Mouse (Mus musculus): Measurements from ENCODE around the gene Gramd4. TPM values are rescaled to one million over a fixed set of nuclear protein-coding genes. Genes with fewer than 3 reads are reported as not detected.

Gene Gramd4
- polyA plus RNA-seq, 1 experiment, result 15.0 TPM

- Histone ChIP-seq H3K79me2 (ENCODE audit: control insufficient read depth, insufficient read depth) (no peaks in the 10 kb centered on the region), H3K27me3 (ENCODE audit: control insufficient read depth, insufficient read depth, insufficient read length) (no peaks in the 10 kb centered on the region), H3K4me3 (no peak overlapping the region), H3ac (ENCODE audit: control insufficient read depth, insufficient read length) (no peak overlapping the region), H3K4me2 (ENCODE audit: low read depth) (no peak overlapping the region), H3K36me3 (ENCODE audit: control insufficient read depth, insufficient read depth) (peaks cover 5% of the 10 kb centered on the region)
- no peak for TF ChIP-seq POLR2A (IDR thresholded peaks at IDR 0.05; ENCODE audit: insufficient read length, low read depth)
- TF ChIP-seq TCF12 (IDR thresholded peaks at IDR 0.05; ENCODE audit: insufficient read depth, poor library complexity, severe bottlenecking), result no peak
- no peak for TF ChIP-seq E2F4 (IDR thresholded peaks at IDR 0.05; ENCODE audit: insufficient read depth)
- no peak for TF ChIP-seq MYOG (IDR thresholded peaks at IDR 0.05; ENCODE audit: control insufficient read depth in 1 of 3, insufficient read depth in 1 of 3, insufficient read length in 2 of 3, low read depth in 2 of 3)
- no peak for TF ChIP-seq SRF (IDR thresholded peaks at IDR 0.05; ENCODE audit: control insufficient read depth, insufficient read length, low read depth)
- no peak for TF ChIP-seq CEBPB (IDR thresholded peaks at IDR 0.05; ENCODE audit: insufficient read depth, poor library complexity, severe bottlenecking)
- TF ChIP-seq REST (IDR thresholded peaks at IDR 0.05; ENCODE audit: insufficient read depth, insufficient read length), result no peak
These were observed 59.9 kb downstream of the Gramd4 start for GRCm38 (mm10) chr15:86117115-86118100.

DNA sequence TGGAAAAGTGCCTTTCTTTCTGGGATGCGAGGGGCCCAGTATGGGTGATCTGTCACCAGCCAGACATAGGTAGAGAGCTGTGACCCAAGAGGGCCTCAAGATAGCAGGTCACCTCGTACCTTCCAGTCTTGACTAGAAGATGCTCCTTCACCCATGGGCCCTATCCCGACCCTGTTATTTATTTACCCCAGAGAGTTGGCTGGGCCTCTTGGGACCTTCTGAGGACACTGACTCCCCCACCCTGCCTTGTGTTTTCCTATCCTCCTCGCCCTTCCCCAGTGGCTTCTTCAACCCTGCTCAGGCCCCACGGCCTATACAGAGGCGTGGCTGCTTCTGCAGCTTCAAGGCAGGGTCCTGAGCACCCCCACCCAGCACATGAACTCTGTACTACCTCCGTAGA is 61.7 kb downstream of the Gramd4 start:
- H3ac ChIP-seq (ENCODE audit: control insufficient read depth, insufficient read length), result no peak overlapping the region
- H3K36me3 ChIP-seq (ENCODE audit: control insufficient read depth, insufficient read depth), result peaks cover 5% of the 10 kb centered on the region
- no peaks in the 10 kb centered on the region for H3K79me2 ChIP-seq (ENCODE audit: control insufficient read depth, insufficient read depth)
- H3K27me3 ChIP-seq (ENCODE audit: control insufficient read depth, insufficient read depth, insufficient read length), result no peaks in the 10 kb centered on the region
- no peak for TF ChIP-seq USF1 (IDR thresholded peaks at IDR 0.05; ENCODE audit: low read depth)
- TF ChIP-seq SRF (IDR thresholded peaks at IDR 0.05; ENCODE audit: control insufficient read depth, insufficient read length, low read depth), result no peak
- no peak for TF ChIP-seq TCF12 (IDR thresholded peaks at IDR 0.05; ENCODE audit: insufficient read depth, poor library complexity, severe bottlenecking)
- TF ChIP-seq POLR2AphosphoS2 (IDR thresholded peaks at IDR 0.05; ENCODE audit: insufficient read length, low read depth), result no peak
- no peak for TF ChIP-seq TCF3 (IDR thresholded peaks at IDR 0.05; ENCODE audit: insufficient read length, low read depth)
- H3K4me3 ChIP-seq, result no peak overlapping the region
- H3K4me2 ChIP-seq (ENCODE audit: low read depth), result no peak overlapping the region

GRCm38 (mm10) chr15:86122261-86122949 is 64.9 kb downstream of the Gramd4 start:
- no peaks in the 10 kb centered on the region for H3K79me2 ChIP-seq (ENCODE audit: control insufficient read depth, insufficient read depth)
- TF ChIP-seq SRF (IDR thresholded peaks at IDR 0.05; ENCODE audit: control insufficient read depth, insufficient read length, low read depth), result no peak
- TF ChIP-seq POLR2A (IDR thresholded peaks at IDR 0.05; ENCODE audit: insufficient read length, low read depth), result no peak
- TF ChIP-seq POLR2AphosphoS2 (IDR thresholded peaks at IDR 0.05; ENCODE audit: insufficient read length, low read depth), result no peak
- TF ChIP-seq TCF12 (IDR thresholded peaks at IDR 0.05; ENCODE audit: insufficient read depth, poor library complexity, severe bottlenecking), result no peak
- TF ChIP-seq MAX (IDR thresholded peaks at IDR 0.05; ENCODE audit: low read depth), result no peak
- no peak for TF ChIP-seq CEBPB (IDR thresholded peaks at IDR 0.05; ENCODE audit: insufficient read depth, poor library complexity, severe bottlenecking)
- no peak for TF ChIP-seq REST (IDR thresholded peaks at IDR 0.05; ENCODE audit: insufficient read depth, insufficient read length)
- TF ChIP-seq MYOG (IDR thresholded peaks at IDR 0.05; ENCODE audit: control insufficient read depth in 1 of 3, insufficient read depth in 1 of 3, insufficient read length in 2 of 3, low read depth in 2 of 3), result no peak
- TF ChIP-seq TCF3 (IDR thresholded peaks at IDR 0.05; ENCODE audit: insufficient read length, low read depth), result no peak
- no peak for TF ChIP-seq MYOD1 (IDR thresholded peaks at IDR 0.05; ENCODE audit: control insufficient read depth in 1 of 3, insufficient read length in 2 of 3, low read depth in 2 of 3)
- TF ChIP-seq USF1 (IDR thresholded peaks at IDR 0.05; ENCODE audit: low read depth), result no peak
- TF ChIP-seq E2F4 (IDR thresholded peaks at IDR 0.05; ENCODE audit: insufficient read depth), result no peak
- H3ac ChIP-seq (ENCODE audit: control insufficient read depth, insufficient read length), result no peak overlapping the region
- no peak overlapping the region for H3K4me3 ChIP-seq
- no peak overlapping the region for H3K4me2 ChIP-seq (ENCODE audit: low read depth)
- no peaks in the 10 kb centered on the region for H3K27me3 ChIP-seq (ENCODE audit: control insufficient read depth, insufficient read depth, insufficient read length)
- H3K36me3 ChIP-seq (ENCODE audit: control insufficient read depth, insufficient read depth), result peaks cover 5% of the 10 kb centered on the region

DNA sequence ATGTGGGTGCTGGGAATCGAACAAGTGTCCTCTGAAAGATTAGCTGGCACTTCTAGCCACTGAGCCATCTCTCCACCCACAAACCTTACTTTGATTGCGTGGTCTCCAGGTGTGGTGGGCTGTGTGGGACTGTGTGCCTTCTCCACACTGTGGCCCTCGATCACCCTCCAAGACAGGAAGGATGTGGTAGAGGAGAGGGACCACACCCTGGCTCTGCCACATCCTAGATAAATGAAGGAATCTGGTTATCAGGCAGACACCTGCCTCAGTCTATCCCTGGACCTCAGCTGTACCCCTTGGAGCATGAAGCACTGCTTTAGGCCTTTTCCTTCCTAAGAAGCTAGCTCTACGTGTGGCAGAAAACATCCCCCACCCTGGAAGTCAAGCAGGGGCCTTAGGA is 65.9 kb downstream of the Gramd4 start:
- no peak overlapping the region for H3K4me3 ChIP-seq
- no peak overlapping the region for H3K4me2 ChIP-seq (ENCODE audit: low read depth)
- no peaks in the 10 kb centered on the region for H3K27me3 ChIP-seq (ENCODE audit: control insufficient read depth, insufficient read depth, insufficient read length)
- peaks cover 5% of the 10 kb centered on the region for H3K36me3 ChIP-seq (ENCODE audit: control insufficient read depth, insufficient read depth)
- H3K79me2 ChIP-seq (ENCODE audit: control insufficient read depth, insufficient read depth), result no peaks in the 10 kb centered on the region
- no peak overlapping the region for H3ac ChIP-seq (ENCODE audit: control insufficient read depth, insufficient read length)
- TF ChIP-seq TCF12 (IDR thresholded peaks at IDR 0.05; ENCODE audit: insufficient read depth, poor library complexity, severe bottlenecking), result no peak
- no peak for TF ChIP-seq MYOG (IDR thresholded peaks at IDR 0.05; ENCODE audit: control insufficient read depth in 1 of 3, insufficient read depth in 1 of 3, insufficient read length in 2 of 3, low read depth in 2 of 3)
- no peak for TF ChIP-seq E2F4 (IDR thresholded peaks at IDR 0.05; ENCODE audit: insufficient read depth)
- no peak for TF ChIP-seq TCF3 (IDR thresholded peaks at IDR 0.05; ENCODE audit: insufficient read length, low read depth)
- no peak for TF ChIP-seq CEBPB (IDR thresholded peaks at IDR 0.05; ENCODE audit: insufficient read depth, poor library complexity, severe bottlenecking)
- no peak for TF ChIP-seq POLR2A (IDR thresholded peaks at IDR 0.05; ENCODE audit: insufficient read length, low read depth)
- TF ChIP-seq POLR2AphosphoS2 (IDR thresholded peaks at IDR 0.05; ENCODE audit: insufficient read length, low read depth), result no peak
- TF ChIP-seq MAX (IDR thresholded peaks at IDR 0.05; ENCODE audit: low read depth), result no peak
- no peak for TF ChIP-seq REST (IDR thresholded peaks at IDR 0.05; ENCODE audit: insufficient read depth, insufficient read length)
- TF ChIP-seq USF1 (IDR thresholded peaks at IDR 0.05; ENCODE audit: low read depth), result no peak
- no peak for TF ChIP-seq MYOD1 (IDR thresholded peaks at IDR 0.05; ENCODE audit: control insufficient read depth in 1 of 3, insufficient read length in 2 of 3, low read depth in 2 of 3)
- no peak for TF ChIP-seq SRF (IDR thresholded peaks at IDR 0.05; ENCODE audit: control insufficient read depth, insufficient read length, low read depth)

Measured in myocyte (in vitro differentiated cells).